Mouse (Mus musculus): ENCODE results near the gene Ubfd1. TPM values are rescaled to one million over a fixed set of nuclear protein-coding genes. Genes with fewer than 3 reads are reported as not detected.

The Ubfd1 gene
- polyA plus RNA-seq, 1 experiment from 2014 or later = 72.1 TPM

- no peaks in the 10 kb centered on the region for H3K27me3 ChIP-seq
- H3K4me1 ChIP-seq (replicated peaks) = no peaks in the 10 kb centered on the region
- H3K4me2 ChIP-seq = no peak overlapping the region
- ATAC-seq (ENCODE audit: low FRiP score) = no peak
- peaks cover 48% of the 10 kb centered on the region for H3K36me3 ChIP-seq
- WGBS = 96% methylated on average over 9 of the region's 9 CpGs
- H3K27ac ChIP-seq = no peak overlapping the region
- no peaks in the 10 kb centered on the region for H3K9me3 ChIP-seq
- H3K4me3 ChIP-seq = no peak overlapping the region
- H3K9ac ChIP-seq = no peak overlapping the region
Measured at GRCm38 (mm10) chr7:122048191-122048590, 18.8 kb upstream of the Ubfd1 start.

GRCm38 (mm10) chr7:122050834-122051233 is 16.1 kb upstream of the Ubfd1 start:
- H3K4me1 ChIP-seq (replicated peaks) = no peaks in the 10 kb centered on the region
- H3K4me2 ChIP-seq = no peak overlapping the region
- no peak overlapping the region for H3K4me3 ChIP-seq
- 77% methylated on average over 1 of the region's 1 CpGs for WGBS
- no peaks in the 10 kb centered on the region for H3K27me3 ChIP-seq
- H3K9me3 ChIP-seq = no peaks in the 10 kb centered on the region
- H3K36me3 ChIP-seq = peaks cover 57% of the 10 kb centered on the region
- H3K27ac ChIP-seq = no peak overlapping the region
- ATAC-seq (ENCODE audit: low FRiP score) = no peak
- no peak overlapping the region for H3K9ac ChIP-seq

GRCm38 (mm10) chr7:122056633-122057032 is 10.3 kb upstream of the Ubfd1 start:
- Histone ChIP-seq H3K4me3 (no peak overlapping the region), H3K27me3 (no peaks in the 10 kb centered on the region), H3K4me1 (replicated peaks) (no peaks in the 10 kb centered on the region), H3K9me3 (no peaks in the 10 kb centered on the region), H3K36me3 (peaks cover 53% of the 10 kb centered on the region), H3K9ac (no peak overlapping the region), H3K27ac (no peak overlapping the region), H3K4me2 (no peak overlapping the region)
- no peak for ATAC-seq (ENCODE audit: low FRiP score)
- 92% methylated on average over 5 of the region's 5 CpGs for WGBS

GRCm38 (mm10) chr7:122065656-122066055 is 1.3 kb upstream of the Ubfd1 start:
- H3K4me1 ChIP-seq (replicated peaks) = peaks cover 37% of the 10 kb centered on the region
- H3K4me3 ChIP-seq = peak overlapping the region; percentile 99; the same call in 1 of the 2 replicates
- no peaks in the 10 kb centered on the region for H3K27me3 ChIP-seq
- H3K9me3 ChIP-seq = no peaks in the 10 kb centered on the region
- peak overlapping the region; percentile 98; the same call in 1 of the 2 replicates for H3K9ac ChIP-seq
- 81% methylated on average over 1 of the region's 1 CpGs for WGBS
- H3K27ac ChIP-seq = no peak overlapping the region
- peak overlapping the region; percentile 67 for H3K4me2 ChIP-seq
- ATAC-seq (ENCODE audit: low FRiP score) = no peak
- H3K36me3 ChIP-seq = peaks cover 22% of the 10 kb centered on the region

GRCm38 (mm10) chr7:122066102-122066944 is 652 bp upstream of the Ubfd1 start:
- WGBS = 22% methylated on average over 31 of the region's 31 CpGs
- Histone ChIP-seq H3K27ac (peak overlapping the region; percentile 96), H3K4me3 (peak overlapping the region; percentile 99), H3K4me1 (replicated peaks) (peaks cover 38% of the 10 kb centered on the region), H3K4me2 (peak overlapping the region; percentile 67), H3K36me3 (peaks cover 27% of the 10 kb centered on the region), H3K27me3 (no peaks in the 10 kb centered on the region), H3K9me3 (no peaks in the 10 kb centered on the region), H3K9ac (peak overlapping the region; percentile 98)
- ATAC-seq (ENCODE audit: low FRiP score) = no peak; the same call in none of the 2 replicates

GRCm38 (mm10) chr7:122067517-122068381 is 774 bp downstream of the Ubfd1 start:
- ATAC-seq (ENCODE audit: low FRiP score) = peak; percentile 56
- 2% methylated on average over 58 of the region's 58 CpGs for WGBS

GRCm38 (mm10) chr7:122074374-122074773 is 7.4 kb downstream of the Ubfd1 start:
- WGBS = 87% methylated on average over 3 of the region's 3 CpGs
- Histone ChIP-seq H3K4me2 (no peak overlapping the region), H3K27me3 (no peaks in the 10 kb centered on the region), H3K9me3 (no peaks in the 10 kb centered on the region), H3K4me1 (replicated peaks) (peaks cover 10% of the 10 kb centered on the region), H3K27ac (no peak overlapping the region), H3K4me3 (no peak overlapping the region), H3K36me3 (peaks cover 90% of the 10 kb centered on the region), H3K9ac (no peak overlapping the region)
- no peak for ATAC-seq (ENCODE audit: low FRiP score)

More at GRCm38 (mm10) chr7:122067517-122068381, 774 bp downstream of the Ubfd1 start:
- Histone ChIP-seq H3K27ac (peak overlapping the region; percentile 96), H3K9ac (peak overlapping the region; percentile 98), H3K4me3 (peak overlapping the region; percentile 99), H3K4me1 (replicated peaks) (peaks cover 38% of the 10 kb centered on the region), H3K9me3 (no peaks in the 10 kb centered on the region), H3K36me3 (peaks cover 30% of the 10 kb centered on the region), H3K4me2 (peak overlapping the region; percentile 67), H3K27me3 (no peaks in the 10 kb centered on the region)

- H3K9ac ChIP-seq = no peak overlapping the region
- H3K4me2 ChIP-seq = no peak overlapping the region
- no peak overlapping the region for H3K4me3 ChIP-seq
- WGBS = 97% methylated on average over 8 of the region's 8 CpGs
- no peak for ATAC-seq (ENCODE audit: low FRiP score)
- no peak overlapping the region for H3K27ac ChIP-seq
- H3K36me3 ChIP-seq = peaks cover 85% of the 10 kb centered on the region
- H3K9me3 ChIP-seq = no peaks in the 10 kb centered on the region
- no peaks in the 10 kb centered on the region for H3K27me3 ChIP-seq
- no peaks in the 10 kb centered on the region for H3K4me1 ChIP-seq (replicated peaks)
Measured at GRCm38 (mm10) chr7:122079798-122080554, 13.0 kb downstream of the Ubfd1 start.

GRCm38 (mm10) chr7:122081071-122081470 is 14.1 kb downstream of the Ubfd1 start:
- Histone ChIP-seq H3K4me2 (no peak overlapping the region), H3K36me3 (peaks cover 82% of the 10 kb centered on the region), H3K4me1 (replicated peaks) (no peaks in the 10 kb centered on the region), H3K9ac (no peak overlapping the region), H3K27ac (no peak overlapping the region), H3K9me3 (no peaks in the 10 kb centered on the region), H3K4me3 (no peak overlapping the region), H3K27me3 (no peaks in the 10 kb centered on the region)
- no peak for ATAC-seq (ENCODE audit: low FRiP score)
- WGBS = 100% methylated on average over 1 of the region's 1 CpGs

GRCm38 (mm10) chr7:122087195-122087982 is 20.4 kb downstream of the Ubfd1 start:
- Histone ChIP-seq H3K27ac (no peak overlapping the region), H3K9ac (no peak overlapping the region), H3K4me2 (no peak overlapping the region), H3K27me3 (no peaks in the 10 kb centered on the region), H3K9me3 (no peaks in the 10 kb centered on the region), H3K4me3 (no peak overlapping the region), H3K4me1 (replicated peaks) (no peaks in the 10 kb centered on the region), H3K36me3 (peaks cover 81% of the 10 kb centered on the region)
- 92% methylated on average over 11 of the region's 11 CpGs for WGBS
- no peak for ATAC-seq (ENCODE audit: low FRiP score)

GRCm38 (mm10) chr7:122094564-122095330 is 27.8 kb downstream of the Ubfd1 start:
- Histone ChIP-seq H3K4me2 (no peak overlapping the region), H3K9ac (no peak overlapping the region), H3K27me3 (no peaks in the 10 kb centered on the region), H3K27ac (no peak overlapping the region), H3K4me3 (no peak overlapping the region), H3K9me3 (no peaks in the 10 kb centered on the region), H3K36me3 (peaks cover 81% of the 10 kb centered on the region), H3K4me1 (replicated peaks) (peaks cover 2% of the 10 kb centered on the region)
- 95% methylated on average over 2 of the region's 2 CpGs for WGBS
- no peak for ATAC-seq (ENCODE audit: low FRiP score)

All from hindbrain, embryonic 13.5 days (tissue).